Mouse (Mus musculus): Measurements from ENCODE around the gene Arl1. TPM values are rescaled to one million over a fixed set of nuclear protein-coding genes. Genes with fewer than 3 reads are reported as not detected.
"Not testable (repeated sequence)": the region's sequence is repeated elsewhere in the genome, so short reads cannot be mapped to it uniquely, and the experiment has no call there.

Arl1 gene
- polyA plus RNA-seq, 1 experiment from 2014 or later: 167 TPM

GRCm38 (mm10) chr10:88716986-88717755, 13.5 kb upstream of the Arl1 start:
- H3K4me1 ChIP-seq (replicated peaks; ENCODE audit: control insufficient read depth, insufficient read depth, low read length): no peaks in the 10 kb centered on the region
- H3K9ac ChIP-seq (ENCODE audit: low read depth, low read length): no peak overlapping the region
- H3K4me2 ChIP-seq (replicated peaks; ENCODE audit: low read depth, low read length): no peak overlapping the region
- DNase-seq (ENCODE audit: low spot score) (no peak), ATAC-seq (ENCODE audit: low FRiP score) (no peak)
- 51% methylated on average over 13 of the region's 13 CpGs for WGBS
- no peaks in the 10 kb centered on the region for H3K36me3 ChIP-seq (ENCODE audit: control insufficient read depth, insufficient read depth, low read length)
- H3K27me3 ChIP-seq (ENCODE audit: control insufficient read depth, insufficient read depth, low read length): no peaks in the 10 kb centered on the region
- H3K27ac ChIP-seq (ENCODE audit: low read depth, low read length): no peak overlapping the region
- no peaks in the 10 kb centered on the region for H3K9me3 ChIP-seq (ENCODE audit: control insufficient read depth, low read length)
- no peak overlapping the region for H3K4me3 ChIP-seq (ENCODE audit: low read depth, low read length)

- H3K27me3 ChIP-seq (ENCODE audit: control insufficient read depth, insufficient read depth, low read length): no peaks in the 10 kb centered on the region
- no peak for ATAC-seq (ENCODE audit: low FRiP score)
Observed at GRCm38 (mm10) chr10:88717756-88718025, 13.0 kb upstream of the Arl1 start.

GRCm38 (mm10) chr10:88719618-88720017, 11.0 kb upstream of the Arl1 start:
- DNase-seq (ENCODE audit: low spot score) (no peak), ATAC-seq (ENCODE audit: low FRiP score) (no peak)
- Histone ChIP-seq H3K36me3 (ENCODE audit: control insufficient read depth, insufficient read depth, low read length) (no peaks in the 10 kb centered on the region), H3K9me3 (ENCODE audit: control insufficient read depth, low read length) (no peaks in the 10 kb centered on the region), H3K27ac (ENCODE audit: low read depth, low read length) (no peak overlapping the region), H3K4me1 (replicated peaks; ENCODE audit: control insufficient read depth, insufficient read depth, low read length) (no peaks in the 10 kb centered on the region), H3K4me2 (replicated peaks; ENCODE audit: low read depth, low read length) (no peak overlapping the region), H3K9ac (ENCODE audit: low read depth, low read length) (no peak overlapping the region), H3K27me3 (ENCODE audit: control insufficient read depth, insufficient read depth, low read length) (no peaks in the 10 kb centered on the region), H3K4me3 (ENCODE audit: low read depth, low read length) (no peak overlapping the region)
- WGBS: 83% methylated on average over 1 of the region's 1 CpGs

More at GRCm38 (mm10) chr10:88717756-88718025, 13.0 kb upstream of the Arl1 start:
- H3K27ac ChIP-seq (ENCODE audit: low read depth, low read length): no peak overlapping the region
- no peaks in the 10 kb centered on the region for H3K36me3 ChIP-seq (ENCODE audit: control insufficient read depth, insufficient read depth, low read length)
- no peak for DNase-seq (ENCODE audit: low spot score)
- H3K4me2 ChIP-seq (replicated peaks; ENCODE audit: low read depth, low read length): no peak overlapping the region
- no peaks in the 10 kb centered on the region for H3K4me1 ChIP-seq (replicated peaks; ENCODE audit: control insufficient read depth, insufficient read depth, low read length)
- H3K4me3 ChIP-seq (ENCODE audit: low read depth, low read length): no peak overlapping the region
- 47% methylated on average over 2 of the region's 2 CpGs for WGBS
- no peak overlapping the region for H3K9ac ChIP-seq (ENCODE audit: low read depth, low read length)
- H3K9me3 ChIP-seq (ENCODE audit: control insufficient read depth, low read length): no peaks in the 10 kb centered on the region

GRCm38 (mm10) chr10:88725343-88725742, 5.3 kb upstream of the Arl1 start:
- ATAC-seq (ENCODE audit: low FRiP score) (no peak), DNase-seq (ENCODE audit: low spot score) (peak; percentile 27)
- Histone ChIP-seq H3K4me2 (replicated peaks; ENCODE audit: low read depth, low read length) (no peak overlapping the region), H3K9ac (ENCODE audit: low read depth, low read length) (no peak overlapping the region), H3K9me3 (ENCODE audit: control insufficient read depth, low read length) (no peaks in the 10 kb centered on the region), H3K4me1 (replicated peaks; ENCODE audit: control insufficient read depth, insufficient read depth, low read length) (no peaks in the 10 kb centered on the region), H3K27ac (ENCODE audit: low read depth, low read length) (no peak overlapping the region), H3K4me3 (ENCODE audit: low read depth, low read length) (no peak overlapping the region), H3K36me3 (ENCODE audit: control insufficient read depth, insufficient read depth, low read length) (no peaks in the 10 kb centered on the region), H3K27me3 (ENCODE audit: control insufficient read depth, insufficient read depth, low read length) (no peaks in the 10 kb centered on the region)
- 58% methylated on average over 2 of the region's 2 CpGs for WGBS

GRCm38 (mm10) chr10:88727128-88727527, 3.5 kb upstream of the Arl1 start:
- no peak overlapping the region for H3K4me3 ChIP-seq (ENCODE audit: low read depth, low read length)
- H3K9ac ChIP-seq (ENCODE audit: low read depth, low read length): no peak overlapping the region
- H3K27ac ChIP-seq (ENCODE audit: low read depth, low read length): no peak overlapping the region
- ATAC-seq (ENCODE audit: low FRiP score): no peak
- no peaks in the 10 kb centered on the region for H3K9me3 ChIP-seq (ENCODE audit: control insufficient read depth, low read length)
- no peaks in the 10 kb centered on the region for H3K4me1 ChIP-seq (replicated peaks; ENCODE audit: control insufficient read depth, insufficient read depth, low read length)
- no peaks in the 10 kb centered on the region for H3K27me3 ChIP-seq (ENCODE audit: control insufficient read depth, insufficient read depth, low read length)
- WGBS: 42% methylated on average over 1 of the region's 1 CpGs
- DNase-seq (ENCODE audit: low spot score): peak; percentile 49
- H3K36me3 ChIP-seq (ENCODE audit: control insufficient read depth, insufficient read depth, low read length): no peaks in the 10 kb centered on the region
- H3K4me2 ChIP-seq (replicated peaks; ENCODE audit: low read depth, low read length): no peak overlapping the region

GRCm38 (mm10) chr10:88728166-88728565, 2.5 kb upstream of the Arl1 start:
- H3K9me3 ChIP-seq (ENCODE audit: control insufficient read depth, low read length): no peaks in the 10 kb centered on the region
- H3K4me1 ChIP-seq (replicated peaks; ENCODE audit: control insufficient read depth, insufficient read depth, low read length): no peaks in the 10 kb centered on the region
- ATAC-seq (ENCODE audit: low FRiP score) (no peak), DNase-seq (ENCODE audit: low spot score) (no peak)
- H3K4me2 ChIP-seq (replicated peaks; ENCODE audit: low read depth, low read length): no peak overlapping the region
- H3K9ac ChIP-seq (ENCODE audit: low read depth, low read length): no peak overlapping the region
- no peaks in the 10 kb centered on the region for H3K36me3 ChIP-seq (ENCODE audit: control insufficient read depth, insufficient read depth, low read length)
- H3K27me3 ChIP-seq (ENCODE audit: control insufficient read depth, insufficient read depth, low read length): no peaks in the 10 kb centered on the region
- WGBS: 75% methylated on average over 8 of the region's 8 CpGs
- H3K27ac ChIP-seq (ENCODE audit: low read depth, low read length): no peak overlapping the region
- H3K4me3 ChIP-seq (ENCODE audit: low read depth, low read length): no peak overlapping the region

GRCm38 (mm10) chr10:88731496-88732308, 1.0 kb downstream of the Arl1 start:
- H3K36me3 ChIP-seq (ENCODE audit: control insufficient read depth, insufficient read depth, low read length): no peaks in the 10 kb centered on the region
- H3K9ac ChIP-seq (ENCODE audit: low read depth, low read length): peak overlapping the region; percentile 93
- H3K27ac ChIP-seq (ENCODE audit: low read depth, low read length): peak overlapping the region; percentile 74; the same call in 1 of the 2 replicates
- DNase-seq (ENCODE audit: low spot score): no peak
- H3K4me3 ChIP-seq (ENCODE audit: low read depth, low read length): peak overlapping the region; percentile 95
- no peaks in the 10 kb centered on the region for H3K4me1 ChIP-seq (replicated peaks; ENCODE audit: control insufficient read depth, insufficient read depth, low read length)
- peak overlapping the region; percentile 91 for H3K4me2 ChIP-seq (replicated peaks; ENCODE audit: low read depth, low read length)
- ATAC-seq (ENCODE audit: low FRiP score): peak; percentile 44
- WGBS: 3% methylated on average over 57 of the region's 61 CpGs
- H3K27me3 ChIP-seq (ENCODE audit: control insufficient read depth, insufficient read depth, low read length): no peaks in the 10 kb centered on the region
- H3K9me3 ChIP-seq (ENCODE audit: control insufficient read depth, low read length): no peaks in the 10 kb centered on the region

GRCm38 (mm10) chr10:88732309-88732622, 1.6 kb downstream of the Arl1 start:
- no peak for DNase-seq (ENCODE audit: low spot score)
- Histone ChIP-seq H3K9ac (ENCODE audit: low read depth, low read length) (peak overlapping the region; percentile 93), H3K4me2 (replicated peaks; ENCODE audit: low read depth, low read length) (peak overlapping the region; percentile 91), H3K4me3 (ENCODE audit: low read depth, low read length) (peak overlapping the region; percentile 95), H3K36me3 (ENCODE audit: control insufficient read depth, insufficient read depth, low read length) (no peaks in the 10 kb centered on the region), H3K27me3 (ENCODE audit: control insufficient read depth, insufficient read depth, low read length) (no peaks in the 10 kb centered on the region), H3K9me3 (ENCODE audit: control insufficient read depth, low read length) (no peaks in the 10 kb centered on the region), H3K27ac (ENCODE audit: low read depth, low read length) (no peak overlapping the region), H3K4me1 (replicated peaks; ENCODE audit: control insufficient read depth, insufficient read depth, low read length) (no peaks in the 10 kb centered on the region)
- 16% methylated on average over 6 of the region's 6 CpGs for WGBS
- no peak for ATAC-seq (ENCODE audit: low FRiP score)

GRCm38 (mm10) chr10:88739074-88739473, 8.4 kb downstream of the Arl1 start:
- ATAC-seq (ENCODE audit: low FRiP score); H3K4me3 ChIP-seq (ENCODE audit: low read depth, low read length); H3K36me3 ChIP-seq (ENCODE audit: control insufficient read depth, insufficient read depth, low read length); H3K27me3 ChIP-seq (ENCODE audit: control insufficient read depth, insufficient read depth, low read length); H3K4me1 ChIP-seq (replicated peaks; ENCODE audit: control insufficient read depth, insufficient read depth, low read length); H3K27ac ChIP-seq (ENCODE audit: low read depth, low read length); DNase-seq (ENCODE audit: low spot score); H3K9ac ChIP-seq (ENCODE audit: low read depth, low read length); H3K4me2 ChIP-seq (replicated peaks; ENCODE audit: low read depth, low read length); H3K9me3 ChIP-seq (ENCODE audit: control insufficient read depth, low read length): not testable (repeated sequence)
- 97% methylated on average over 8 of the region's 8 CpGs for WGBS

All from hindbrain, embryonic 11.5 days (tissue).